Comparison of ENCODE assay signal across 8 mouse cellular contexts in genomic region chr19:5016782-5017181, GRCm38 (mm10). TPM values are rescaled to one million over a fixed set of nuclear protein-coding genes. Genes with fewer than 3 reads are reported as not detected.
A peak's percentile ranks its signal among the peaks of the same experiment; 100 is the strongest.
DNase-seq lines count a peak whose midpoint lies in the region; ATAC-seq and TF ChIP-seq lines count a peak whose summit lies in the region.

No protein-coding gene starts in this region.

- H3K4me3 ChIP-seq in left cerebral cortex, adult 2 months: no peak overlapping the region
- no peak overlapping the region for H3K4me3 ChIP-seq in embryonic fibroblast, embryonic 13.5 days (ENCODE audit: insufficient read depth, low read length)
- no peak overlapping the region for H3K4me3 ChIP-seq in hindbrain, embryonic 14.5 days (replicated peaks; ENCODE audit: low read length)

- H3K27ac ChIP-seq in left cerebral cortex, adult 2 months: no peak overlapping the region
- peak overlapping the region; percentile 85 for H3K27ac ChIP-seq in embryonic fibroblast, embryonic 13.5 days (ENCODE audit: insufficient read depth, low read length)
- H3K27ac ChIP-seq in hindbrain, embryonic 14.5 days: no peak overlapping the region

- no peak overlapping the region for H3K9ac ChIP-seq in hindbrain, embryonic 14.5 days

- peaks cover 28% of the 10 kb centered on the region for H3K4me1 ChIP-seq in embryonic fibroblast, embryonic 13.5 days (ENCODE audit: control insufficient read depth, insufficient read depth, low read length)
- H3K4me1 ChIP-seq in hindbrain, embryonic 14.5 days (replicated peaks; ENCODE audit: control insufficient read depth, insufficient read depth, low read length): no peaks in the 10 kb centered on the region

- H3K9me3 ChIP-seq in hindbrain, embryonic 14.5 days (ENCODE audit: control insufficient read depth, low read length): no peaks in the 10 kb centered on the region

- H3K36me3 ChIP-seq in hindbrain, embryonic 14.5 days (replicated peaks; ENCODE audit: control insufficient read depth, insufficient read depth): no peaks in the 10 kb centered on the region

- TF ChIP-seq POLR2A in embryonic fibroblast, embryonic 13.5 days (IDR thresholded peaks at IDR 0.05; ENCODE audit: low read depth, low read length): no peak

- 26% methylated on average over 12 of the region's 12 CpGs for WGBS in hindbrain, embryonic 14.5 days

- TF ChIP-seq CTCF in left cerebral cortex, adult 2 months (IDR thresholded peaks at IDR 0.05): peak; percentile 90
- peak; percentile 61; the same call in 1 of the 2 replicates for TF ChIP-seq CTCF in embryonic fibroblast, embryonic 13.5 days (IDR thresholded peaks at IDR 0.05; ENCODE audit: borderline replicate concordance, insufficient read depth, low read length)

- no peaks in the 10 kb centered on the region for H3K27me3 ChIP-seq in hindbrain, embryonic 14.5 days (ENCODE audit: control insufficient read depth, insufficient read depth, low read length)

- peak; percentile 57 to 65 for DNase-seq in left cerebral cortex, adult 2 months (ENCODE audit: extremely low spot score in 1 of 2, low spot score in 2 of 2)
- no peak for DNase-seq in left cerebral cortex, adult 11 months (ENCODE audit: low spot score)
- DNase-seq in adrenal gland, postnatal 25 days: peak; percentile 72
- DNase-seq in hindbrain, embryonic 14.5 days (ENCODE audit: low spot score): peak; percentile 73
- peak; percentile 77 for DNase-seq in liver
- peak; percentile 68 for DNase-seq in neural tube, embryonic 10.5 days (ENCODE audit: extremely low spot score, low spot score)
- DNase-seq in thymus, postnatal 10 days (ENCODE audit: low spot score in 2 of 2): peak; percentile 48 to 80

- H3K4me2 ChIP-seq in hindbrain, embryonic 14.5 days (replicated peaks): no peak overlapping the region

- ATAC-seq in hindbrain, embryonic 14.5 days (ENCODE audit: low FRiP score): no peak

- intact Hi-C loops in left cerebral cortex, adult 2 months (cut with DNase I): loop anchor here (5.0 kb wide), 1 partner anchor 34 kb away; no protein-coding TSS in a partner anchor

RNA-seq across cellular contexts. Expression of gene Slc29a2, which starts 6.9 kb away (rescaled TPM):
- total RNA-seq in left cerebral cortex, adult 2 months (2021): 10 to 100 TPM; 16.6 to 16.7 TPM
- 4.9 and 5.0 TPM in 2 replicates for total RNA-seq in adrenal gland, postnatal 25 days (2021)
- polyA plus RNA-seq in embryonic fibroblast, embryonic 13.5 days (2011; ENCODE audit: insufficient read length, low read depth, missing spikeins): 6.0 and 8.0 TPM in 2 replicates
- polyA plus RNA-seq in hindbrain, embryonic 14.5 days (2014; fragmentation: Nextera tagmentation; extraction: Ambion mirVana): 9.9 and 10.7 TPM in 2 replicates

RNA-seq across cellular contexts. Expression of gene B4gat1, which starts 21.8 kb away (rescaled TPM):
- 100 to 1,000 TPM; 109 to 131 TPM for total RNA-seq in left cerebral cortex, adult 2 months (2021)
- 16.3 and 41.8 TPM in 2 replicates for total RNA-seq in adrenal gland, postnatal 25 days (2021)
- 31.4 and 33.5 TPM in 2 replicates for polyA plus RNA-seq in embryonic fibroblast, embryonic 13.5 days (2011; ENCODE audit: insufficient read length, low read depth, missing spikeins)
- 93.7 and 101 TPM in 2 replicates for polyA plus RNA-seq in hindbrain, embryonic 14.5 days (2014; fragmentation: Nextera tagmentation; extraction: Ambion mirVana)

RNA-seq across cellular contexts. Expression of gene AC124502.3, which starts 21.9 kb away (rescaled TPM):
- total RNA-seq in left cerebral cortex, adult 2 months (2021): 1 to 10 TPM; 4.9 to 5.8 TPM
- 1.7 and 9.8 TPM in 2 replicates for total RNA-seq in adrenal gland, postnatal 25 days (2021)
- polyA plus RNA-seq in embryonic fibroblast, embryonic 13.5 days (2011; ENCODE audit: insufficient read length, low read depth, missing spikeins): 0.60 and 1.5 TPM in 2 replicates
- 1.4 and 1.9 TPM in 2 replicates for polyA plus RNA-seq in hindbrain, embryonic 14.5 days (2014; fragmentation: Nextera tagmentation; extraction: Ambion mirVana)

RNA-seq across cellular contexts. Expression of gene Brms1, which starts 24.4 kb away (rescaled TPM):
- total RNA-seq in left cerebral cortex, adult 2 months (2021): 10 to 100 TPM; 26.9 to 28.8 TPM
- 21.6 and 32.0 TPM in 2 replicates for total RNA-seq in adrenal gland, postnatal 25 days (2021)
- polyA plus RNA-seq in embryonic fibroblast, embryonic 13.5 days (2011; ENCODE audit: insufficient read length, low read depth, missing spikeins): 12.9 and 14.5 TPM in 2 replicates
- 28.6 and 29.5 TPM in 2 replicates for polyA plus RNA-seq in hindbrain, embryonic 14.5 days (2014; fragmentation: Nextera tagmentation; extraction: Ambion mirVana)

RNA-seq across cellular contexts. Expression of gene Npas4, which starts 26.7 kb away (rescaled TPM):
- total RNA-seq in left cerebral cortex, adult 2 months (2021): 10 to 100 TPM; 21.7 to 33.7 TPM
- total RNA-seq in adrenal gland, postnatal 25 days (2021): 0.33 and 0.43 TPM in 2 replicates
- 4.5 and 7.4 TPM in 2 replicates for polyA plus RNA-seq in embryonic fibroblast, embryonic 13.5 days (2011; ENCODE audit: insufficient read length, low read depth, missing spikeins)
- polyA plus RNA-seq in hindbrain, embryonic 14.5 days (2014; fragmentation: Nextera tagmentation; extraction: Ambion mirVana): 0.23 and 0.31 TPM in 2 replicates
